Mouse (Mus musculus): Measurements from ENCODE around the gene Cbx8. TPM values are rescaled to one million over a fixed set of nuclear protein-coding genes. Genes with fewer than 3 reads are reported as not detected.

The Cbx8 gene
- polyA plus RNA-seq, 2 experiments = 6.9 to 12.6 TPM

- Histone ChIP-seq H3K27me3 (ENCODE audit: control insufficient read depth, insufficient read depth, low read length) (peaks cover 81% of the 10 kb centered on the region), H3K9me3 (ENCODE audit: control insufficient read depth, low read length) (no peaks in the 10 kb centered on the region), H3K36me3 (ENCODE audit: control insufficient read depth, insufficient read depth, low read length) (no peaks in the 10 kb centered on the region), H3K4me3 (replicated peaks; ENCODE audit: low read length) (peak overlapping the region; percentile 36), H3K27ac (replicated peaks; ENCODE audit: low read depth, low read length) (peak overlapping the region; percentile 8; the same call in 1 of the 2 replicates), H3K4me2 (replicated peaks; ENCODE audit: low read depth, low read length, severe bottlenecking) (peak overlapping the region; percentile 65), H3K9ac (ENCODE audit: low read depth, low read length, severe bottlenecking) (peak overlapping the region; percentile 36), H3K4me1 (ENCODE audit: control insufficient read depth, insufficient read depth, low read length) (peaks cover 48% of the 10 kb centered on the region)
- ATAC-seq (ENCODE audit: low FRiP score, low read depth) (peak; percentile 10; the same call in 1 of the 2 replicates), DNase-seq (ENCODE audit: low spot score) (peak; percentile 84)
- TF ChIP-seq POLR2A (IDR thresholded peaks at IDR 0.05; ENCODE audit: borderline replicate concordance, extremely low read depth, insufficient read depth, insufficient read length) = no peak
- 1% methylated on average over 39 of the region's 39 CpGs for WGBS
These were observed 6.0 kb upstream of the Cbx8 start for GRCm38 (mm10) chr11:119046601-119047245.

GRCm38 (mm10) chr11:119044551-119045337 lies 4.0 kb upstream of the Cbx8 start:
- ATAC-seq (ENCODE audit: low FRiP score, low read depth) = no peak
- H3K9ac ChIP-seq (ENCODE audit: low read depth, low read length, severe bottlenecking) = peak overlapping the region; percentile 12; the same call in 1 of the 2 replicates
- H3K27ac ChIP-seq (replicated peaks; ENCODE audit: low read depth, low read length) = 0 out of 2 replicates have a peak overlapping the region, but pooled peaks have one; percentile 13
- H3K4me1 ChIP-seq (ENCODE audit: control insufficient read depth, insufficient read depth, low read length) = peaks cover 57% of the 10 kb centered on the region
- WGBS = 5% methylated on average over 34 of the region's 41 CpGs
- H3K27me3 ChIP-seq (ENCODE audit: control insufficient read depth, insufficient read depth, low read length) = peaks cover 65% of the 10 kb centered on the region
- peak overlapping the region; percentile 21 for H3K4me3 ChIP-seq (replicated peaks; ENCODE audit: low read length)
- no peaks in the 10 kb centered on the region for H3K9me3 ChIP-seq (ENCODE audit: control insufficient read depth, low read length)
- DNase-seq (ENCODE audit: low spot score) = no peak
- peak overlapping the region; percentile 44 for H3K4me2 ChIP-seq (replicated peaks; ENCODE audit: low read depth, low read length, severe bottlenecking)
- H3K36me3 ChIP-seq (ENCODE audit: control insufficient read depth, insufficient read depth, low read length) = no peaks in the 10 kb centered on the region
- TF ChIP-seq POLR2A (IDR thresholded peaks at IDR 0.05; ENCODE audit: borderline replicate concordance, extremely low read depth, insufficient read depth, insufficient read length) = no peak

- peaks cover 65% of the 10 kb centered on the region for H3K4me1 ChIP-seq (ENCODE audit: control insufficient read depth, insufficient read depth, low read length)
- H3K27ac ChIP-seq (replicated peaks; ENCODE audit: low read depth, low read length) = no peak overlapping the region
- peaks cover 57% of the 10 kb centered on the region for H3K27me3 ChIP-seq (ENCODE audit: control insufficient read depth, insufficient read depth, low read length)
- 2% methylated on average over 10 of the region's 10 CpGs for WGBS
- ATAC-seq (ENCODE audit: low FRiP score, low read depth) (no peak), DNase-seq (ENCODE audit: low spot score) (no peak)
- no peaks in the 10 kb centered on the region for H3K9me3 ChIP-seq (ENCODE audit: control insufficient read depth, low read length)
- no peak overlapping the region for H3K9ac ChIP-seq (ENCODE audit: low read depth, low read length, severe bottlenecking)
- peaks cover 3% of the 10 kb centered on the region for H3K36me3 ChIP-seq (ENCODE audit: control insufficient read depth, insufficient read depth, low read length)
- TF ChIP-seq POLR2A (IDR thresholded peaks at IDR 0.05; ENCODE audit: borderline replicate concordance, extremely low read depth, insufficient read depth, insufficient read length) = no peak
- peak overlapping the region; percentile 21; the same call in 1 of the 2 replicates for H3K4me3 ChIP-seq (replicated peaks; ENCODE audit: low read length)
- peak overlapping the region; percentile 44 for H3K4me2 ChIP-seq (replicated peaks; ENCODE audit: low read depth, low read length, severe bottlenecking)
These were observed 3.2 kb upstream of the Cbx8 start for GRCm38 (mm10) chr11:119043761-119044550.

GRCm38 (mm10) chr11:119043273-119043540 lies 2.4 kb upstream of the Cbx8 start:
- Histone ChIP-seq H3K9me3 (ENCODE audit: control insufficient read depth, low read length) (no peaks in the 10 kb centered on the region), H3K27me3 (ENCODE audit: control insufficient read depth, insufficient read depth, low read length) (peaks cover 55% of the 10 kb centered on the region), H3K27ac (replicated peaks; ENCODE audit: low read depth, low read length) (0 out of 2 replicates have a peak overlapping the region, but pooled peaks have one; percentile 76), H3K36me3 (ENCODE audit: control insufficient read depth, insufficient read depth, low read length) (peaks cover 9% of the 10 kb centered on the region), H3K9ac (ENCODE audit: low read depth, low read length, severe bottlenecking) (no peak overlapping the region), H3K4me1 (ENCODE audit: control insufficient read depth, insufficient read depth, low read length) (peaks cover 68% of the 10 kb centered on the region), H3K4me3 (replicated peaks; ENCODE audit: low read length) (peak overlapping the region; percentile 77), H3K4me2 (replicated peaks; ENCODE audit: low read depth, low read length, severe bottlenecking) (peak overlapping the region; percentile 100)
- no peak for TF ChIP-seq POLR2A (IDR thresholded peaks at IDR 0.05; ENCODE audit: borderline replicate concordance, extremely low read depth, insufficient read depth, insufficient read length)
- DNase-seq (ENCODE audit: low spot score) = no peak
- ATAC-seq (ENCODE audit: low FRiP score, low read depth) = no peak
- 4% methylated on average over 4 of the region's 4 CpGs for WGBS

Data from limb, embryonic 14.5 days (tissue).